Mouse (Mus musculus) thymus, postnatal 10 days (tissue): ENCODE results near the gene Tcf7l1.

ENCODE experiments used
- DNase-seq, 2 experiments: peaks; one replicate each; pipeline ENCODE4 v3.0.0; 2021; ENCODE audit warnings: low spot score in 2 of 2

The Tcf7l1 gene

GRCm38 (mm10) chr6:72663000-72663399 lies 126.1 kb downstream of the Tcf7l1 start:
- no peak for DNase-seq

GRCm38 (mm10) chr6:72660391-72660720 lies 128.7 kb downstream of the Tcf7l1 start:
- no peak for DNase-seq

- DNase-seq = no peak
Observed at GRCm38 (mm10) chr6:72659717-72660390, 129.2 kb downstream of the Tcf7l1 start.

- peak in 1 of 2 experiments; percentile 35 for DNase-seq
Observed at GRCm38 (mm10) chr6:72658006-72658405, 131.0 kb downstream of the Tcf7l1 start.

GRCm38 (mm10) chr6:72656053-72656442 lies 133.0 kb downstream of the Tcf7l1 start:
- DNase-seq = no peak

DNA sequence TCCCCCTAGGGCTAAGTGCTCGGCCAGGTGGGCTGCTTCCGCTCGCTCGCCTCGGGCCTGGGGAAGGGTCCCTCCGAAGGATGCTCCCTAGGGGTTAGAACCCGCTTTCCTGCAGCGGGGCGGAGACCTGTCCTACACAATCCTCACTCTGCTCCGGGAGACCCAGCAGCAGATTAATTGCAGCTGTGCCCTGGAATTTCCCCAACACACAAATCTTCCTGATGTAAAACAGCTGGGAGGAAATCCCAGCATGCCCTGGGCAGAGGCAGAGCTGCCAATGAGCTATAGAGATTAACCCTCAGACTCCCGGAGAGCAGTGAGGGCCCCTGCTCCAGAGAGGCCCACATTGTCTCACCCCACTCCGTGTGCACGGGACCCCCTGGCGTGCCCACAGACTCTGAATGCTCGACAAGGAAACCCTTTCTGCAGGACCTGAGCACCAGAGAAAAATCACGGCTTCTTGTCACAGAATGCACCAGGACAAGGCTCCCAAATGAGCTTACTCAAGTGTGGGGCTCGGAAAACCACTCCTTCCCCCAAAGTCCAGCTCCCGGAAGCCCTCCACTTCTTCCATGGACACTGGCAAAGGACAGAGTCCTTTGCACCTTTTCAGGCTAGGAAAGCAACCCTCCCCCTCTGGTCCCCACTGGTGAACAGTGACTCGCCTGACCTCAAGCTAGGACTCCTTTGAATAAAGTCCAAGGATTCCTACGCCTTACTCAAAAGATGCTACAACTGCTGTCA lies 133.6 kb downstream of the Tcf7l1 start:
- DNase-seq = peak in 1 of 2 experiments; percentile 11

DNA sequence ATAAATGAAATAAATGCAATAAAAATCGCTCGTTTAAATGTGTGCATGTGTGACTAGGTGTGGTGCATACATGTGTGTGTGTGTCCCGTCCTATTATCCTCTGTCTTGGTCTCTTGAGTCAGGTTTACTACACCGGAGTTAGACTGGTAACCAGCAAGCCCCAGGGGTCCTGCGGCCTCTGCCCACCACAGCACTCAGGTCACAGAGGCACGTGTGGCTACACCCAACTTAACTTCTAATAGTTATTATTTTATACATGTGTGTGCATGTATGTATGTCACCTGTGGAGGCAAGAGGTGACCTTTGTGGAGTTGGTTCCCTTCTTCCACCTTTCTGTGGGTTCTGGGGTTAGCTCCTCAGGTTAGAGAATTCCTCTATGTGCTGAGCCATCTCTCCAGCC lies 134.7 kb downstream of the Tcf7l1 start:
- DNase-seq = no peak

GRCm38 (mm10) chr6:72653419-72653818 lies 135.6 kb downstream of the Tcf7l1 start:
- DNase-seq = no peak

DNA sequence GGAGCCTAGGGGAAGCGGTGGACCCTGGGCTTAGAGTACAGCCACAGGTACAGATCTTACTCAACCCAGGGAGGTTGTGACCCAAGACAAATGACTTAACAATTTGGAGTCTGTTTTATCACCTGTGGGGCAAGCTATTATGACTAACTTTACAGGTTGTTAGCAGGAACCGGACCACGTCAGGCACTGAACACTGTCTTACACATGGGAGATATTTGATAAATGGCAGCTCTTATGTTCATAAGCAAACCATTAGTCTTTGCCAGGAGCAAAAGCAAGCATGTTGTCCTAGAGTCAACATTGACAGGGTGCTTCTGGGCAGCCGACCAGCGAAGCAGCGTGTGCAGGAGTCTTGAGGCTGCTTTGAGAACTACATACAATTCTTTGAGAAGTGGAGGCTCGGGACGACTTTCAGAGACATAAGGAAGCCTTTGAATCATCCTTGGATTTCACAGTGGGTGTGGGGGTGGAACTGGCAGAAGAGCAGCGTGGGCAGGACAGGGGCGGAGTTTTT lies 138.7 kb downstream of the Tcf7l1 start:
- no peak for DNase-seq

GRCm38 (mm10) chr6:72648002-72648595 lies 141.0 kb downstream of the Tcf7l1 start:
- DNase-seq = no peak

- peak; percentile 31 to 69 for DNase-seq
Observed at GRCm38 (mm10) chr6:72647383-72647820, 141.7 kb downstream of the Tcf7l1 start.

GRCm38 (mm10) chr6:72645364-72645763 lies 143.7 kb downstream of the Tcf7l1 start:
- no peak for DNase-seq

DNA sequence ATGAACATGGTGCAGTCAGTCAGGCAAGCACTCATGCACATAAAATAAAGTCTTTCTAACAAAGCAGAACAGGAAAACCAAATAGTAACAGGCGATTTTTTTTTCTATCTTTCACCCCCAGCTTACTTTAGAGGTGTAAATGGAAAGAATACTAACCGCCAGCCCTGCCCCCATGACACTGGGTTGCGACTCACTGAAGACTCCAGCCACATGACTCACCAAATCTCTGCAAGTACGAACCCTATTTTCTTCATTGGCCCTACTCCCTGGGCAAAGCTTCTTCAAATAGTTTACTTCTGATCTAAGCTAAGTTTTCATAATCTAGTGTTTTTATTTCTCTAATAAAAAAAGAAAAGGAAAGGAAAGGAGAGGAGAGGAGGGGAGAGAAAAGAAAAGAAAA lies 144.5 kb downstream of the Tcf7l1 start:
- DNase-seq = no peak

- DNase-seq = no peak
Observed at GRCm38 (mm10) chr6:72641218-72641954, 147.7 kb downstream of the Tcf7l1 start.

DNA sequence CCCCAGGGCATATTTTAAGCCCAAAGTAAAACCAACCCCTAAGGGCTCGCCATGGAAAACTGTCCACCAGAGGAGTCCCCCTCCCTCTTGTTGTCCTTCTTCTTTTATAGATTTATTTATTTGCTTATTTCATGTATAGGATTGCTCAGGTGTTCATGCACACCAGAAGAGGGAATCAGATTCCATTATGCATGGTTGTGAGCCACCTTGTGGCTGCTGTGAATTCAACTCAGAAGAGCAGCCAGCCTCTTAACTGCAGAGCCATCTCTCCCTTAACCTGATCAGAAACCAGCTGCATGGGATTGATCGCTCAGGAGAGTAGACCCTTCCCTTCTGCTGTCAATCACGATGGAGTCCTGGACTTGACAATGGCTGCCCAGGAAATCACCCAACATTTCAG lies 152.1 kb downstream of the Tcf7l1 start:
- DNase-seq = no peak

DNA sequence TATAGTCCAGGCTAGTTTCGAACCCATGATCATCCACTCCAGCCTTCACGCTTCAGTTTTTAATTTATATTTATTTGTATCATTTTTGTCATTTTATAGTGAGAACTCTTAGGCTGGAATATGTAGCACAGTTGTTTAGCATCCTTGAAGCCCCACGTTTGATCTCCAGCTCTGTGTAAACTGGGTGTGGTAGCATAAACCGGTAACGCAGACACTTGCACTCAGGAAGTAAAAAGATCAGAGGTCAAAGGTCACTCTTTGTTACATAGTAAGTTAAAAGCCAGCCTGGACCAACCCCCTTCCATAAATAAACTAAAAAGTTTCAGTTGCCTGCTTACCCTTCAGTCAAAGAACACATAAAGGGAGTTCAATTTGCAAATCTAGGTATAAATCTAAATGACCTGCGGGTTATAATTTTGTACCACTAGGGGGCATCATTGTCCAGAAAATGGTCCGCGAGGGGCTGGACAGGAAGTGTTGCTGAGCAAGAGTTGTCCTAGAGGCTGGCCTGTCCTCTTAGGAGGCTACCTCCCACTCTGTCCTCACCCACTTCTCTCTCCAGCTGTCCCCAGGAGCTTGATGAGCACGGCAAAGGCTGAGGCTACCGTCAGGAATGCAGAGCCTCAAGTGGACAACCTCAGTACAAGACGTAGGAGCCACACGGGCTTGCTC lies 153.2 kb downstream of the Tcf7l1 start:
- DNase-seq = peak in 1 of 2 experiments; percentile 47

DNA sequence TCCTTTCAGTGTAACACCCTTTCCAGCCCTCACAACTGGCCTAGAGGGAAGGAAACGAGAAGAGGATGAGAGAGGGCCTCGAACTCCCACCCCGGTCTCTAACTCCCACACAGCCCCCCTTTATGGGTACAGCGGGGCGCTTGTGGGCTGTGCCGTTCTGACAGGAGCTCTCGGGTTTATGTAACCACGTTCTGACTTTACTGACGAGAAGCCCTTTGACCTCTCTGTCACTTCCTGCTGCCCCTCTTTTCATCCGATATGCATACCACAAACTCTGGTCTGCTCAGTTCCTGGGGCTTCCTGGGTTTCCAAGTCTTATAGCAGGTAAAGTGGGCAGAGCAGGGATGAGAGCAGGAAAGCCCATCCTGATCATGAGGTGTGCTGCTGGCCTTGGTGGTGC lies 154.7 kb downstream of the Tcf7l1 start:
- DNase-seq = peak; percentile 29 to 32

DNA sequence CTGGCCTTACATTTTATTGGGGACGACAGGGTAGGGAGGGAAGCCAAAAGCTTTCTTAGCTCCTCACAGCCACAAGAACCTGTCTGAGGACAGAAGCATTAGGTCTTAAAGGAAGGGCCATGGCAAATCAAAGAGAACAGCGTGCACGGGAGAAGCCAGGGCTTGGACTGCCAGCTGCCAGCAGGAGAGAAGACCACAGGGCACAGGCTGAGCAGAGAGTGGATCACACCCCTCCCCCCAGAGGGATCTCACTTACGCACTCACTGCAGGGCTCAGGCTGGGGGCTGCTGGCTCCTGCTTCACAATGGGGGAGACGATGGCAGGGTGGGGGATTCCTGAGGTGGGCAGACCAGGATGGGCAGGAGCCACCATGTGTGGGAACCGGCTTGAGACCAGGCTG lies 157.4 kb downstream of the Tcf7l1 start:
- DNase-seq = no peak

GRCm38 (mm10) chr6:72630961-72631360 lies 158.1 kb downstream of the Tcf7l1 start:
- DNase-seq = no peak

- DNase-seq = no peak
Observed at GRCm38 (mm10) chr6:72630370-72630769, 158.7 kb downstream of the Tcf7l1 start.

DNA sequence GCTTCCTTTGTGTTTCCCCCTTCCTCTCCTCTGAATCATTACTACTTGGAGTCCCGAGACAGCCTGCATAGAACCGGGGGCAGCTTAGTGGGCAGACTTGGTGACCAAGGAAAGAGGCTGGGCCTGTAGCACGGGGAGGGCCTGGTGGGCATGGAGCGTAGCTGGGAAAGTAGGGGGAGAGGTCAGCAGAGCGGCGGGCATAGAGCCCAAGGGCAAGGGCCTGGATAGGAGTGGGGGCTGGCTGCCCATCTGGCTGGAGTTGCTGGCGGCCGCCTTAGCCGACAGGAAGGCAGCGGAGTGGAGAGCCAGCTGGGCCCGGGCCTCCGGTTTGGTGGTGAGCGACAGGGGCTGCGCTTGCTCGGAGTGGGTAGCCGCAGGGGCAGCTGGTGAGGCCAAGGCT lies 161.8 kb downstream of the Tcf7l1 start:
- DNase-seq = no peak

GRCm38 (mm10) chr6:72626391-72626790 lies 162.7 kb downstream of the Tcf7l1 start:
- DNase-seq = no peak
